Comparison of ENCODE assay signal across 15 mouse cellular contexts in genomic region chr9:44070113-44070843, GRCm38 (mm10). TPM values are rescaled to one million over a fixed set of nuclear protein-coding genes. Genes with fewer than 3 reads are reported as not detected.
A peak's percentile ranks its signal among the peaks of the same experiment; 100 is the strongest.
DNase-seq lines count a peak whose midpoint lies in the region; ATAC-seq and TF ChIP-seq lines count a peak whose summit lies in the region.
"Had no signal": no experiment of that assay in that cellular context is flagged by ENCODE, and none has a peak within 500 bp of the region (broad histone marks: within the 10 kb centered on the region; RNA-seq: fewer than 3 reads in every experiment).

No protein-coding gene starts in this region.

- no peak overlapping the region for H3K4me3 ChIP-seq in kidney, embryonic 15.5 days (replicated peaks)
- H3K4me3 ChIP-seq in kidney, adult 2 months (ENCODE audit: insufficient read depth, low read depth, low read length): no peak overlapping the region
- H3K4me3 ChIP-seq in embryonic facial prominence, embryonic 14.5 days (ENCODE audit: low read depth, low read length): no peak overlapping the region
- H3K4me3 ChIP-seq: liver, embryonic 15.5 days; midbrain, embryonic 13.5 days had no signal

- H3K36me3 ChIP-seq in kidney, embryonic 15.5 days: no peaks in the 10 kb centered on the region
- H3K36me3 ChIP-seq in kidney, adult 2 months (ENCODE audit: control insufficient read depth, insufficient read depth, low read length): no peaks in the 10 kb centered on the region
- no peaks in the 10 kb centered on the region for H3K36me3 ChIP-seq in embryonic facial prominence, embryonic 14.5 days (ENCODE audit: control insufficient read depth, insufficient read depth, low read length)
- H3K36me3 ChIP-seq: liver, embryonic 15.5 days; midbrain, embryonic 13.5 days had no signal

- 0 out of 2 replicates have a peak overlapping the region, but pooled peaks have one; percentile 13 for H3K27ac ChIP-seq in kidney, embryonic 15.5 days
- H3K27ac ChIP-seq in kidney, adult 2 months (ENCODE audit: insufficient read depth, low read depth, low read length): no peak overlapping the region
- no peak overlapping the region for H3K27ac ChIP-seq in embryonic facial prominence, embryonic 14.5 days (replicated peaks; ENCODE audit: low read depth, low read length)
- H3K27ac ChIP-seq: liver, embryonic 15.5 days; midbrain, embryonic 13.5 days had no signal

- H3K27me3 ChIP-seq in kidney, embryonic 15.5 days: no peaks in the 10 kb centered on the region
- no peaks in the 10 kb centered on the region for H3K27me3 ChIP-seq in kidney, adult 2 months (replicated peaks; ENCODE audit: control insufficient read depth, insufficient read depth, low read length)
- H3K27me3 ChIP-seq in embryonic facial prominence, embryonic 14.5 days (replicated peaks; ENCODE audit: control insufficient read depth, insufficient read depth, low read length): no peaks in the 10 kb centered on the region

- H3K4me1 ChIP-seq in kidney, embryonic 15.5 days: peaks cover 56% of the 10 kb centered on the region
- peaks cover 4% of the 10 kb centered on the region; the same call in 1 of the 2 replicates for H3K4me1 ChIP-seq in kidney, adult 2 months (ENCODE audit: control insufficient read depth, insufficient read depth, low read length)
- peaks cover 25% of the 10 kb centered on the region for H3K4me1 ChIP-seq in embryonic facial prominence, embryonic 14.5 days (ENCODE audit: control insufficient read depth, insufficient read depth, low read length)

- TF ChIP-seq POLR2A in kidney, adult 2 months (IDR thresholded peaks at IDR 0.05; ENCODE audit: low read depth, low read length): no peak

- no peaks in the 10 kb centered on the region for H3K9me3 ChIP-seq in kidney, embryonic 15.5 days (replicated peaks)
- H3K9me3 ChIP-seq in embryonic facial prominence, embryonic 14.5 days (ENCODE audit: control insufficient read depth, low read length): no peaks in the 10 kb centered on the region
- H3K9me3 ChIP-seq: liver, embryonic 15.5 days; midbrain, embryonic 13.5 days had no signal

- 60% methylated on average over 14 of the region's 14 CpGs for WGBS in kidney, embryonic 15.5 days
- WGBS in kidney, adult 2 months: 82% methylated on average over 14 of the region's 14 CpGs
- 63% methylated on average over 14 of the region's 14 CpGs for WGBS in embryonic facial prominence, embryonic 14.5 days

- H3K4me2 ChIP-seq in kidney, embryonic 15.5 days: no peak overlapping the region
- H3K4me2 ChIP-seq in embryonic facial prominence, embryonic 14.5 days (ENCODE audit: low read depth, low read length): no peak overlapping the region
- H3K4me2 ChIP-seq: liver, embryonic 15.5 days; midbrain, embryonic 13.5 days had no signal

- peak; percentile 62 for DNase-seq in gastrocnemius, adult 18-20 months (ENCODE audit: low spot score)
- no peak for DNase-seq in gastrocnemius, postnatal 14 days
- no peak for DNase-seq in kidney, adult 2 months
- DNase-seq in embryonic facial prominence, embryonic 14.5 days (ENCODE audit: low spot score): no peak
- DNase-seq in heart, postnatal 4 days: peak; percentile 4
- no peak for DNase-seq in adrenal gland, adult 8-10 months
- DNase-seq: adrenal gland, adult 2 months; kidney, postnatal 10 days; lung, postnatal 36 days; thymus, postnatal 25 days had no signal

- intact Hi-C loops in gastrocnemius, postnatal 14 days (cut with DNase I; ENCODE audit: low total_unique reads): no loop called here

- no peak overlapping the region for H3K9ac ChIP-seq in kidney, embryonic 15.5 days
- 0 out of 2 replicates have a peak overlapping the region, but pooled peaks have one; percentile 10 for H3K9ac ChIP-seq in embryonic facial prominence, embryonic 14.5 days (ENCODE audit: low read depth, low read length)
- H3K9ac ChIP-seq: liver, embryonic 15.5 days; midbrain, embryonic 13.5 days had no signal

- no peak for ATAC-seq in kidney, embryonic 15.5 days (replicated peaks; ENCODE audit: low FRiP score)
- no peak for ATAC-seq in embryonic facial prominence, embryonic 14.5 days (ENCODE audit: low read depth)
- ATAC-seq: hindbrain, embryonic 16.5 days; midbrain, embryonic 13.5 days had no signal

- no peak for TF ChIP-seq CTCF in kidney, adult 2 months (conservative IDR thresholded peaks at IDR 0.05; ENCODE audit: insufficient read depth, insufficient read length, low read depth, low read length)

RNA-seq across cellular contexts. Expression of gene Usp2, which starts 3.5 kb away (rescaled TPM):
- total RNA-seq in gastrocnemius, adult 18-20 months (2021): 100 to 1,000 TPM; 125 to 221 TPM
- total RNA-seq in gastrocnemius, postnatal 14 days (2021): 100 to 1,000 TPM; 142 to 224 TPM
- polyA plus RNA-seq in kidney, embryonic 15.5 days (2015; fragmentation: Nextera tagmentation; extraction: Ambion mirVana): 31.9 and 36.8 TPM in 2 replicates
- 55.5 and 66.8 TPM in 2 replicates for polyA plus RNA-seq in kidney, adult 2 months (2012; rRNA removed)
- 22.8 and 39.4 TPM in 2 replicates for polyA plus RNA-seq in embryonic facial prominence, embryonic 14.5 days (2014; fragmentation: Nextera tagmentation; extraction: Ambion mirVana)
- 10 to 100 TPM; 72.6 to 79.0 TPM for total RNA-seq in heart, postnatal 4 days (2021)
- 10 to 100 TPM; 39.1 to 77.6 (median 51.7) TPM for total RNA-seq in adrenal gland, adult 8-10 months (2022)

RNA-seq across cellular contexts. Expression of gene Thy1, which starts 27.1 kb away (rescaled TPM):
- total RNA-seq in gastrocnemius, adult 18-20 months (2021): 10 to 100 TPM in 1 of 2 experiments, 1 to 10 TPM in 1; 7.9 to 10.5 TPM
- 10 to 100 TPM; 35.5 to 45.4 TPM for total RNA-seq in gastrocnemius, postnatal 14 days (2021)
- polyA plus RNA-seq in kidney, embryonic 15.5 days (2015; fragmentation: Nextera tagmentation; extraction: Ambion mirVana): 9.6 and 10.2 TPM in 2 replicates
- polyA plus RNA-seq in kidney, adult 2 months (2012; rRNA removed): 9.2 and 20.6 TPM in 2 replicates
- polyA plus RNA-seq in embryonic facial prominence, embryonic 14.5 days (2014; fragmentation: Nextera tagmentation; extraction: Ambion mirVana): 11.4 and 19.6 TPM in 2 replicates
- 10 to 100 TPM; 16.2 to 18.8 TPM for total RNA-seq in heart, postnatal 4 days (2021)
- total RNA-seq in adrenal gland, adult 8-10 months (2022): 10 to 100 TPM; 46.5 to 54.9 (median 48.0) TPM

RNA-seq across cellular contexts. Expression of gene Mfrp, which starts 31.3 kb away (rescaled TPM):
- not detected for total RNA-seq in gastrocnemius, adult 18-20 months (2021)
- under 1 TPM in 1 of 2 experiments, not detected in 1; 0.06 TPM for total RNA-seq in gastrocnemius, postnatal 14 days (2021)
- polyA plus RNA-seq in kidney, embryonic 15.5 days (2015; fragmentation: Nextera tagmentation; extraction: Ambion mirVana): 0.13 TPM in 1 of 2 replicates, not detected in the other
- 4.4 and 5.4 TPM in 2 replicates for polyA plus RNA-seq in kidney, adult 2 months (2012; rRNA removed)
- polyA plus RNA-seq in embryonic facial prominence, embryonic 14.5 days (2014; fragmentation: Nextera tagmentation; extraction: Ambion mirVana): not detected in 2 replicates
- total RNA-seq in heart, postnatal 4 days (2021): not detected
- total RNA-seq in adrenal gland, adult 8-10 months (2022): under 1 TPM in 2 of 4 experiments, not detected in 2; 0.10 to 0.31 TPM
- total RNA-seq: neutrophil, adult 5-6 weeks had no signal
- polyA plus RNA-seq: liver, embryonic 15.5 days had no signal

RNA-seq across cellular contexts. Expression of gene C1qtnf5, which starts 36.8 kb away (rescaled TPM):
- total RNA-seq in gastrocnemius, adult 18-20 months (2021): 1 to 10 TPM; 3.9 to 5.4 TPM
- 10 to 100 TPM; 22.9 to 25.7 TPM for total RNA-seq in gastrocnemius, postnatal 14 days (2021)
- 4.5 and 5.2 TPM in 2 replicates for polyA plus RNA-seq in kidney, embryonic 15.5 days (2015; fragmentation: Nextera tagmentation; extraction: Ambion mirVana)
- 16.8 and 19.6 TPM in 2 replicates for polyA plus RNA-seq in kidney, adult 2 months (2012; rRNA removed)
- 4.8 and 5.2 TPM in 2 replicates for polyA plus RNA-seq in embryonic facial prominence, embryonic 14.5 days (2014; fragmentation: Nextera tagmentation; extraction: Ambion mirVana)
- total RNA-seq in heart, postnatal 4 days (2021): 1 to 10 TPM; 8.5 to 9.7 TPM
- total RNA-seq in adrenal gland, adult 8-10 months (2022): 10 to 100 TPM; 13.7 to 22.0 (median 18.7) TPM
- total RNA-seq: neutrophil, adult 5-6 weeks had no signal

RNA-seq across cellular contexts. Expression of gene Gm49380, which starts 43.0 kb away (rescaled TPM):
- total RNA-seq in gastrocnemius, adult 18-20 months (2021): 1 to 10 TPM in 1 of 2 experiments, under 1 TPM in 1; 0.43 to 1.9 TPM
- total RNA-seq in gastrocnemius, postnatal 14 days (2021): 1 to 10 TPM in 1 of 2 experiments, under 1 TPM in 1; 0.23 to 1.2 TPM
- 0.17 and 0.21 TPM in 2 replicates for polyA plus RNA-seq in kidney, embryonic 15.5 days (2015; fragmentation: Nextera tagmentation; extraction: Ambion mirVana)
- polyA plus RNA-seq in kidney, adult 2 months (2012; rRNA removed): not detected in 2 replicates
- 0.22 and 0.35 TPM in 2 replicates for polyA plus RNA-seq in embryonic facial prominence, embryonic 14.5 days (2014; fragmentation: Nextera tagmentation; extraction: Ambion mirVana)
- not detected for total RNA-seq in heart, postnatal 4 days (2021)
- 1 to 10 TPM in 1 of 4 experiments, under 1 TPM in 3; 0.20 to 1.1 (median 0.93) TPM for total RNA-seq in adrenal gland, adult 8-10 months (2022)
- total RNA-seq: neutrophil, adult 5-6 weeks had no signal
- polyA plus RNA-seq: liver, embryonic 15.5 days had no signal

Comparison
In these comparisons a context has a peak if more than half of its experiments do, and no peak if none do; other contexts are left out.
1. DNase-seq: peak in gastrocnemius, adult 18-20 months (single experiment) and heart, postnatal 4 days (single experiment); none in gastrocnemius, postnatal 14 days (single experiment), kidney, adult 2 months (single experiment), embryonic facial prominence, embryonic 14.5 days (single experiment) and adrenal gland, adult 8-10 months (single experiment).